Mouse (Mus musculus) layer of hippocampus, adult 8-10 months (tissue): Measurements from ENCODE around the gene Klhl29. TPM values are rescaled to one million over a fixed set of nuclear protein-coding genes. Genes with fewer than 3 reads are reported as not detected.

Experiments used
- DNase-seq, 2 experiments: peaks; one replicate each; pipeline ENCODE4 v3.0.0; 2022; ENCODE audit warnings: low spot score in 2 of 2
- total RNA-seq, 4 experiments: library from RNA; stranded (reverse); gene quantifications; 2 replicates each; pipeline ENCODE4 v1.2.4; 2022

The Klhl29 gene
- 10 to 100 TPM; 28.5 to 41.3 (median 33.1) TPM for total RNA-seq

DNA sequence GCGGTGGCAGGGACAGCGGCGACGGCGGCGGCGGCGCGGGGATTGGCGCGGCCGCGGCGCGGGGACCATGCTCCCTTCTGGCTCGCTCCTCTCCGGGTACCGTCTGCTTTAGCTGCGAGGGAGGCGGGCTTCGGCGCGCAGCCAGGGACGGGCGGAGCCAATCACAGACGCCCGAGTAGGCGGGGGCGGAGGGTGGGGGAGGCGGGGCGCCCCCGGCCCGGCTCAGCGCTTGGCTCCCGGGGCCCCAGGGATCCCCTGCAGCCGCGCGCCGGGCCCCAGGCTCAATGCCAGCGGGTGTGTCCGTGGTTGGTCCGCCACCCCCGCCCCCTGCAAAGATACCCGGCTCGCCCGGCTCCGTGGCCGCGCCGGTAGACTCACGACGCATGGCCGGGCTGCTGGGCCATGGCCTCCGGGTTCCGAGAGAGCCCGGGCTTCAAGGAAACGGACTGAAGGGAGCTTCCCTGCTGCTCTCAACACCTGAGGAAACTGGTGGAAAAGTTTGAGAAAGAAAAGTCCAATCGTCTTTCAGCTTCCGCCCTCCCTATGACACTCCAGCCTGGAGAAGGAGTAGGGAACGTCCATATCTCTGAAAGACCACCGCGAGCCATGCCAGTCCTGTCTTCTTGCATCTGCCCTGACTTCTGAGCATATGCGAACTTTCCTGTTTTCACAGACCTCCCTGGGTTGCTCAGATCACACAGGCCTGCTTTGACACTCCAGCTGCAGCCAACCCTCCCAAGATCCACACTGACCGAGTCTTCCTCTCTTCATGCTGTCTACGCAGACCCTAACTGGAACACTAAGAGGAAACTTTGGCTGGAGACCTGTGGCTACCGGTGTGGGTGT is at the start of gene Klhl29:
Gene Klhl29, minus strand, starts transcription at position 67 of the 846 bp plus-strand sequence.
- DNase-seq = peak; percentile 69 to 83

- DNase-seq = no peak
Measured at GRCm38 (mm10) chr12:5425276-5425675, 49.8 kb upstream of the Klhl29 start.

- no peak for DNase-seq
Measured at GRCm38 (mm10) chr12:5415806-5416205, 40.3 kb upstream of the Klhl29 start.

GRCm38 (mm10) chr12:5413976-5414375 is 38.5 kb upstream of the Klhl29 start:
- no peak for DNase-seq

GRCm38 (mm10) chr12:5411761-5412537 is 36.5 kb upstream of the Klhl29 start:
- DNase-seq = peak in 1 of 2 experiments; percentile 15

DNA sequence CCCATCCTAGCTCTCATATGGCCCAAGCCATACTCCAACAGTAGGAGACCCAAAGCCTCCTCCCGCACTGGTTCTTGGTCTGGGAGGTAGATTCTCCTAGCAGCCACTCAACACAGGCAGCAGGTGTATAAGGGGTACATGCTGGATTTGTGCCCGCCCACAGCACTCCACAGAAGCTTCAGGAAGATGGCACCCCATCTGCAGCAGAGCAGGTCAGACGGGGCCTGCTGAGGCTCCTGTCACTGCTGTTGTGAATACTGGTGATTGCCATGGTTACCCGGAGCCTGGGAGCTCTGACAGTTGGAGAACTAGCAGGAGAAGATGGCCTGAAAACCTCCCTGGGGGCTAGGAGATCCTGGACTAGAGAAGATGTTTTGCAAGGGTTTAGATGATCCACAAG is 35.9 kb upstream of the Klhl29 start:
- DNase-seq = peak; percentile 37 to 38

- peak; percentile 73 to 91 for DNase-seq
Measured at GRCm38 (mm10) chr12:5410391-5411115, 35.1 kb upstream of the Klhl29 start.

DNA sequence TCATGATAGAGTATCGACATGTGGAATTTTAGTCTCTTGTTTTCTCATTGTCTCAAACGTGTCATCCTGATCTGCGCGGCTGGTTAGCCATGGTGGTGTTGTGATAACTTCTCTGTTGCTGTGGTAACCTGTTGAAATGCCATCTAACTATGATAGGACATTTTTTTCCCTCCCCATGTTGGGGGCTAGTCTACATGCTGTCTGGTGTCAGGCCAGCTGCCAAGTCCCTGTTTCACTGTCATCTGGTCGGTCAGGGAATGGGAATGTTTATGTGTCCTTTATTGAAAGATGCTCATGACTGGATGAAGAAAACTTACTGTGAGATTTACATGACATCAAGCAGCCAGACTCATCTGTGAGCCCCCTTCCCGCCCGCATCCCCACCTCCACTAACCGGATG is 31.7 kb upstream of the Klhl29 start:
- DNase-seq = peak in 1 of 2 experiments; percentile 32

GRCm38 (mm10) chr12:5397423-5397822 is 21.9 kb upstream of the Klhl29 start:
- no peak for DNase-seq

DNA sequence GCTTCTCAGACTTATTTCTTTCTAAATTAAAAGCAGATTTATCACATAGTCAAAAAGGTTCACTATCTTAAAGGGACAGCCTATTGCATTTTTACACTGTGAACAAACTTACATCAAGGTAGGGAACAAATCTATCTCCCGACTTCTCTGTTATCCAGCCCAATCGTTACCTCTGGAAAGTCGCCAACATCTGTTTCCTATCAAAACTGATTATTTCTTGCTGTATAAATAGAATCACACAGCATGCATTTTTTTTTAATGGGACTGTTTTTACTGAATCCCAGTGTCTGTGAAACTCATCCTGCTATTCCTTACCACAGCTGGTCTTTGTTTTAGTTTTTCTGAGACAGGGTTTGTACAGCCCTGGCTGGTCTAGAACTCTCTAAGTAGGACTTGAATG is 19.7 kb upstream of the Klhl29 start:
- DNase-seq = no peak

DNA sequence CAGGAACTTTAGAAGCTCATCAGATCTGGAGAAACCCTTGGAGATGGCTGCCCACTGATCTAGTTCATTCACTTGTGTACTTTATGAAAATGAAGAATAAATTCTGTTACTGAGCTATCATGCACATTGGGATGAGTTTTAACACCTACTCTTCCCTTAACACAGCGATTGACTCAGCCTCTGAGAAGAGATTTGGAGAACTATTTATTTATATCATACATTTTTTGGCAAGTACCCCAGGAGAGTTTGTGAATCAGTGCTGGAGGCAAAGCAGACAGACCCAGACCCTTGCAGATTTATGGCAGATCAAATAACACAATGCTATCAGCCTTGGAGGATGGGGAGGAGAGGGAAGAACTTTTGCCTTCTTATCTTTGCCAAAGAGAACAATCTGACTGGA is 11.6 kb upstream of the Klhl29 start:
- DNase-seq = no peak

- no peak for DNase-seq
Measured at GRCm38 (mm10) chr12:5386688-5387087, 11.2 kb upstream of the Klhl29 start.

DNA sequence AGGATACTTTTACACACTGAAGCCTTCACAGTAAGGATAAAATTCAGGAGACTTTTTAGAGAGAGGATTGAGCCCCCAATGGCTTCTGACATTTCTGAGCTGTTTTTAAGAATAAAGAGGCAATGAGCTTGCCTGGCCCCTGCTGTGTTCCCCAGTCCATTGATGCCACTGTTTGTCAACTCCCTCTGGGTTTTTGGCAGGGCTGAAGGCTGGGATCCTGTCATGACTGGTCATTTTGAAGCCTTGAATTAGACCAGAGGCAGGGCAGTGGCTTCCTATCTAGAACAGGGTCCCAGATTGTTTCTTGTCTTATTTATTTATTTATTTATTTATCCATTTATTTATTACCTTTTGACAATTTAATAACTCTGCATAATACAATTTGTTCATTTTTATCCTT is 6.2 kb upstream of the Klhl29 start:
- no peak for DNase-seq

DNA sequence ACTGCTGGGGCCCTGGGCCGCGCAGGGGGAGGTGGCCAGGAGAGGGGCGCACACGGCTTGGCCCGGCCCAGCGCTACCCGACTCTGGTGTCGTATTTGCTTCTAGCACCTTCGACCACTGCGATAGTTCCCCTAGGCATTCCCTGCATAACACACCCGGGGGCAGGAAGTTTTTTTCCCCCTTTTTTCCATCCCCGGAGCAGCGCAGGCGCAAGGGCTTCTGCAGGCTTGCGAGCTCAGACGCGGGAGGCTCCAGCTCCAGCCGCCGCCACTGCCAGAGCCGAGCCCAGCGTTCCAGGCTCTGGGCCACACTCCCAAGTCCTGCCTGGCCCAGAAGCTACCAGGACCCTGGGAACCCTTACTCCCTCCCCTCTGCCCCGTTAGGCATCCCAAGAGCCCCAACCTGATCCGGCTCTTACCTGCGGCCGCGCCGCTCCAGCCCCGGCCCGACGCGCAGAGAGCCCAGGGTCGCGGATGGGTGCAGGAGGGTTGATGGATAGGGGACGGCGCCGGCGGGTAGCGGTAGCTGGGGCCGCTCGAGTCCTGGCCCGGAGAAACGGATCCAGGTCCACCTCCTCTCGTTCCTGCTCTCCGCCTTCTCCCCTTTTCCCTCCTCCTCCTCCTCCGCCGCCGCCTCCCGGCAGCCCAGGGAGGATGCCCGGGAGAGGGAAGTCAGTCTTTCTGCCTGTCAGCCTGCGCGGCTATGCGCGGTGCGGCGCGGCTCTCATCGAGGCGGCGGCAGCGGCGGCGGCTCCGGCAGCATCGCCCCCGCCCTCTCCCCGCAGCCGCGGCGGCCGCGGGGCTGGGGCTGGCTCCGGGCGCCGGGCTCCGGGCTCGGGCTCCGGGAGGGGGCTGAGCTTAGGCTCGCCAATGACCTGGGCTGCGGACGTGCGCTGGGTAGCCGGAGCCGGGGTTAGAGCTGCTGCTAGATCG is 532 bp downstream of the Klhl29 start:
- DNase-seq = peak in 1 of 2 experiments; percentile 53

DNA sequence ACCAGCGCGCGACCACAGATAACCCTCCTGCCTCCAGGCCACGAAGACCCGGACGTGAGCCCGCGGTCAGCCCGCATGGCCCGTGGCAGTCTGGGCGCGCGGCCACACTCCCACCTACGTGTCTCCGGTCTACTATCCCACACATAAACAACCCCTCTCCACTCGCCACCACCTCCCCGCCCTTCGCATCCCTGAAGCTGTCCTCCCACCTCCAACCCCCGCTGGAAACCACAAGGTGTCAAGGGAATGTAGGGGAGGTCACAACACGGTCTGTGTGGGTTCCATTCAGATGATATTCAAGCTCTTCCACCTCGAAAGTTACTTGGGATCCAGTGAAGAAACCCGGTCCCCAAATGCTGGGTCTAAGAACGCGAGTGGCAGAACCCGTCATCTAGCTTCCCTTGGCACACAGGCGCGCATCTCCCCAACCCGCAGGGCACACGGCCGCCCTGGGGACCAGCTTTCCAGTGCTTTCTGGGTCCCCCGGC is 1.2 kb downstream of the Klhl29 start:
- no peak for DNase-seq

- no peak for DNase-seq
Measured at GRCm38 (mm10) chr12:5373641-5374195, 1.8 kb downstream of the Klhl29 start.

- DNase-seq = no peak
Measured at GRCm38 (mm10) chr12:5369396-5369795, 6.1 kb downstream of the Klhl29 start.

- DNase-seq = no peak
Measured at GRCm38 (mm10) chr12:5364836-5365235, 10.6 kb downstream of the Klhl29 start.

DNA sequence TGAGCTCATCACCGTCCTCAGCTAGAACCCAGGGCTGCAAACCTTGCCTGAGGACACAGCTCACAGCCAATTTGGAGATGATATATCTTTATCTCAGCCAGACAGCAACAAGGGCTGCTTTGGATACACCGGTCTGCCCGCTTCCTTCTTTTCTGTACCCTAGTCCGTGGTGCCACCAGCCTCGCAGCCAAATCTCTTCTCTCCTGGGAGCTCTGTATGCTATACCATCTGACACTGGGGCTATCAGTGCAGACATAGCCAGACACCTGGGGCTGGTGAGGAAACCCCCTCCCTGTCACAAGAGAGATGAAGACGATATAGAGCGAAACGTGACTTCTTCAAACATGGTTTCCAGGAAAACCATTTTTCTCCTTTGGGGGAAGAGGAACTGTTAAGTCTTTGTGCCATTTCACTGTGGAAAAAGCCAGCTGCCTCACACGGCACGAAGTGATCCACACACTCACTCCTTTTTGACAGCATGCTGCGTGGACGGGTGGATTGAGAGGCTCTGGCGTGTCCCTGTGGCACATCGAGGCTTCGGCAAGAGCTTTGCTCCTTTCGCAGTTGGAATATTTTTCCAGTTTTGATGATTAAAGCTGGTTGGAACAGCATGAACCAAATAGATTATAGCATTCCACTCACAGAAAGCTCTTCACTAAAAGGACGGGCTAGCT is 11.4 kb downstream of the Klhl29 start:
- no peak for DNase-seq

GRCm38 (mm10) chr12:5359065-5359464 is 16.4 kb downstream of the Klhl29 start:
- DNase-seq = peak in 1 of 2 experiments; percentile 48
